Mouse (Mus musculus) spleen, adult 2 months (tissue): ENCODE results near the gene Smarca4.

Experiments
- CTCF ChIP-seq: fragments of 200-500 bp; IDR thresholded peaks from 2 replicates; pipeline ENCODE4 v1.5.1; 2011; ENCODE audit warnings: mild to moderate bottlenecking, inconsistent platforms; ENCODE audit not compliant: insufficient read depth, insufficient read length, insufficient replicate concordance; ENCODE audit errors: extremely low read depth
- POLR2A ChIP-seq: fragments of 200-500 bp; IDR thresholded peaks from 2 replicates; pipeline ENCODE4 v1.6.1; 2011; ENCODE audit warnings: low read depth, low read length, inconsistent platforms

DNA sequence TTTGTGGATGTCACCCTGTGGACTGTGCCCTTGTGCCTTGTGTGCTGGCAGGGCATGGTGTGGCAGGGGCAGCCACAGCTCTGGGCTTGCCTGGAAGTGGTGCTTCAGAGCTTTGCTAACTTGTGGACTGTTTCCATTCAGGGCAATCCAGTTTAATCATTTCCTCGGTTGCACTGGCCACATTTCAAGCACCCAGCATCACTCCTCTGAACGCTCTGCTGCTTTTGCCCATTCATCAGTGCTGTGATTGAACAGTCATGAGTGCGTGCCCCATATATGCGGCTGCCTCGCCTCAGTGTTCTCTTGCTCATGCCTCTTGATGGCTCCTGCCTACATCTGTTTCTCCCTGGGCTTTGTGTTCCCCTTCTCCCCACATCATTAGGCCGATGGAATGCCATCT is 31.8 kb downstream of the Smarca4 start:
- no peak for TF ChIP-seq CTCF
- no peak for TF ChIP-seq POLR2A
